Mouse (Mus musculus) layer of hippocampus, postnatal 36 days (tissue): ENCODE data around the gene Gpatch11. TPM values are rescaled to one million over a fixed set of nuclear protein-coding genes. Genes with fewer than 3 reads are reported as not detected.
"Not testable (repeated sequence)": the region's sequence is repeated elsewhere in the genome, so short reads cannot be mapped to it uniquely, and the experiment has no call there.

ENCODE experiments used
- DNase-seq, 2 experiments: peaks; one replicate each; pipeline ENCODE4 v3.0.0; 2022
- total RNA-seq, 2 experiments: library from RNA; stranded (reverse); gene quantifications; 2 replicates each; pipeline ENCODE4 v1.2.3; 2021

Gpatch11 gene
- 10 to 100 TPM; 39.9 to 41.8 TPM for total RNA-seq

GRCm38 (mm10) chr17:78834856-78835835 is at the start of gene Gpatch11, which contains the start of gene Heatr5b:
Gene Gpatch11 (plus strand): TSS chr17:78835567.
Gene Heatr5b (minus strand): TSS chr17:78835364.
- peak; percentile 97 for DNase-seq

DNA sequence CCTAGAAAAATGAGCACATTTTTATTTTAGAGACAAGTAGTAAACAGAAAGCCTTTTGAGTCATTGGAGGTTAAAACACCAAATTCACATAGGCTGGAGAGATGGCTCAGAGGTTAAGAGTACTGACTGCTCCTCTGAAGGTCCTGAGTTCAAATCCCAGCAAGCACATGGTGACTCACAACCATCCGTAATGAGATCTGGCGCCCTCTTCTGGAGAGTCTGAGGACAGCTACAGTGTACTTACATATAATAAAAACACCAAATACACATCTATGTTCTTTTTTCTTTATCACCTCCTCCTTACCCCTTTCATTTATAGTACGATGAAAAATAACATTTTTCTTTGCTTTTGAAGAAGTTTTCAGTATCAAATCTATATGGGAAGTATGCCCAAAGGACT is 47.1 kb upstream of the Gpatch11 start:
- DNase-seq: not testable (repeated sequence)

GRCm38 (mm10) chr17:78791068-78791689 is 44.2 kb upstream of the Gpatch11 start:
- DNase-seq: no peak

DNA sequence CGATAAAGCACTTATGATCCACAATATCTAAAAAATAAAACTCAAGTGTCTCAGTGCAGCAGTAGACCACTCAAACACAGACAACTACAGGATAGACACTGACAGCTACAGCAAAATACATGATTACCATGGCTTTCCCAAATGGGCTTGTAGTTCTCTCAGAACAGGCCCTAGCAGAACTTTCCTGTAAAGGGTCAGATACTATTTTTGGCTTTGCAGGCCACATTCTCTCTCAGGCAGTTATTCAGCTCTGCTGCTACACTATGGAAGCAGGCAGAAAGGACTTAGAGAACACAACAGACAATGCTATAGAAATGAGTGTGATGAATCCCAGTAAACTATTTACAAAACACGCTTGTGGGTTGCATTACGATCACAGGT is 43.7 kb upstream of the Gpatch11 start:
- no peak for DNase-seq

DNA sequence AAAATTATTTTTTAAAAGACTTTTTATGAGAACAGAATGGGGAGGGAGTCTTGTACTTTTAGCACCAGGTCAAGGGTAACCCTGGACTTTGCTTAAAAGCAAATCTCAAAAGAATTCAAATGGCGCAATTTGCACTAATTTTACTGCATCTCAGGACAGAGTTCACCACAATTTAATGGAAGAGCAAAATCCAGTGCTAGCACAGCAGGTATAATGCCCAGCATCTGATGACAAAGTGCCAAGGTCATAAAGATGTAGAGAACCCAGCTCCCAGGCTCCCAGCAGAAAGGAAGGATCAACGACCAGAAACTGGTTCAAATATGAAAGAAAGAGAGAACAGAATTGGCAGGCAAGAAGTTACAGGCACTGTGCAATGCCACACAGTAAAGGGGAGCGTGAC is 43.2 kb upstream of the Gpatch11 start:
- DNase-seq: no peak

GRCm38 (mm10) chr17:78794390-78794789 is 41.0 kb upstream of the Gpatch11 start:
- no peak for DNase-seq

DNA sequence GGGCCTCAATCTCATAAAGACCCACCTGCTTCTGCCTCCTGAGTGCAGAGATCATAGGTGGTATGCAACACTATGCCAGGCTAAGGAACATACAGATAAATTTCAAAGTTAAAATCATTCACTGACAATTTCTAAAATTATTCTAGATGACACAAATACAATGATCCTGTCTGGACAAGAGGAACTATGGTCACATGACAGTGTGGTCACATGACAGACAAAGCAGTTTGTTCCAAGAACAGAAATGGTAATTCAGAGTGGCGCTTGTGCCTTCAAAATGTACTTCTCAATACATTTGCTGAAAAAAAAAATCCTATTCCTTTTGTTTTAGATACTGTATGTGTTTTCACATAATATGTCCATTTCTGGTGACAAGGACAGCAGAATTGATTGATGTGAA is 38.1 kb upstream of the Gpatch11 start:
- DNase-seq: no peak

DNA sequence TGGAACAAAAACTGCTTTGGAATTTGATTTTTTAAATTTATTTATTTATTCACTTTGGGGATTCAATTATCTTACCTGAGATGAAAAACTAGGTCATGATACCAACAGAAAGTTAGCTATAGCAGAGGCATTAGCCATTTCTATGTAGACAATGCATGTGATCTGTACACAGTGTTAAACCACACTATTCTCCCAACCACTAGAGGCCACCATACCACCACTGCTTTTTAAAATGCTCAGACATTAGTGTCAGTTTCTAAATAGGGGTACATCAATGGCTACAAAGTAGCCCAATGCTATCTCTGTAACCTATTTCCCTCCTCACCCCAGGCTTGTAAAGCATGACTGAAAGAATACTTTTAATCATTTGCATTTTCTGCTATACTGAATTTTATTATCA is 26.3 kb upstream of the Gpatch11 start:
- DNase-seq: no peak

GRCm38 (mm10) chr17:78809582-78809981 is 25.8 kb upstream of the Gpatch11 start:
- DNase-seq: no peak

DNA sequence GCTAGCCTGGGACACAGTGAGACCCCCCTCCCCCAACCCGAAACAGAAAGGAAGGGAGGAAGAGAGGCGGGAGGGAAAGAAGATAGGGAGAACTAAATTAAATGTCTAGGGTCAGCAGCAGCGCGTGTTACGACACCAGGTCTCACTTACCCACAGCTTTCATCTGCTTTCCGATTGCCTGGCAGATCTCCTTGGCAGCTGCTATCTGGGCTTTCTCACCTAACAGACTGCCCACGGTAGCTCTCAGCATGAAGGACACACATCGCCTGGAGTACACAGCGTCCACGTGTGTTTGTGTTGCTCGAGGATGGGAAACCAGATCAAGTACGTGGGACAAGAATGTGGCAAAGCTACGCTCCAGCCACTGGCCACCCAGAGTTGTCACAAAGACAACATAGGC is 11.0 kb upstream of the Gpatch11 start:
- no peak for DNase-seq

DNA sequence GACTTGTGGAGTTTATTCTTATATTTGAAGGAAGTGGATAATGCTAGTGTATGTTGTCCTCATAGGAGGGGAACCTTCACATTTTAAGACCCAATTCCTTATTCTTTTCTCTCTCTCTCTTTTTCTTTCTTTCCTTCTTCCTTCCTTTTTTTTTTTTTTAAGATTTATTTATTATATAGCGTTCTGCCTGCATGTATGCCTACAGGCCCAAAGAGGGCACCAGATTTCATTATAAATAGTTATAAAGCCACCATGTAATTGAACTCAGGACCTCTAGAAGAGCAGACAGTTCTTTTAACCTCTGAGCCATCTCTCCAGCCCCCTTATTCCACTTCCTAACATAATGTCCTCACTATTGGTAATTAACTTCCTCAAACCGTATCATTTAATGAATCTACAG is 689 bp downstream of the Gpatch11 start:
- no peak for DNase-seq

DNA sequence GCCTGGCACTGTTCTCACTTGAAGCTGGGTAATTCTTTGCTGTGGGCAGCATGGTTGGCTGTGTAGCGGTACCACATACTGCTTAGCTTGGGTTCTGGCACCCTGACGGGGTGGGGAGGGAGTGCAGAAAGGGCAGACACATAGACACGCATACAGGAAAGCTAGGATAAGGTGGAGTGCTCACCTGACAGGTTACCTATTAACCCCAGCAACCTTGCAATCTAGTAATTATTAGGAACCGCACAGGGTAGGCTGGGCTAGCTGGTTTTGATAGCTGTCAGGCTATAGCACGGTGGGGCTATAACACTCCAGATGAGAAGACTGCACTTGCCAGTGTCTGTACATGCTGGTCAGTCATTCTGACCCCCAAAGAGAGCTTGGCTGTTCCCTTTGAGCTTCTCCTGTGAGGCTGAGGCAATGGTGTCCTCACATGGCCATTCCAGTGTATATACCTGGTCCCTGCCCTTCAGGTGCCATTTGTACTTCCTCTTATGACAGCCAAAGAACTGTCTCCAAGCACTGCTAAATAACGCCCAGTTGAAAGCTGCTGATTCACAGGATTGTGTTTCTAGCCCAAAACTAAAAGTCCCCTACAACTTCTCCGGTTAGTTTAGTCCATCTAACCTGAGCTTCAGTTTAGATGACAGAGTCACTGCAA is 7.0 kb downstream of the Gpatch11 start:
- no peak for DNase-seq

GRCm38 (mm10) chr17:78856243-78856642 is 20.9 kb downstream of the Gpatch11 start:
- DNase-seq: no peak

- no peak for DNase-seq
Observed at GRCm38 (mm10) chr17:78873886-78874285, 38.5 kb downstream of the Gpatch11 start.

DNA sequence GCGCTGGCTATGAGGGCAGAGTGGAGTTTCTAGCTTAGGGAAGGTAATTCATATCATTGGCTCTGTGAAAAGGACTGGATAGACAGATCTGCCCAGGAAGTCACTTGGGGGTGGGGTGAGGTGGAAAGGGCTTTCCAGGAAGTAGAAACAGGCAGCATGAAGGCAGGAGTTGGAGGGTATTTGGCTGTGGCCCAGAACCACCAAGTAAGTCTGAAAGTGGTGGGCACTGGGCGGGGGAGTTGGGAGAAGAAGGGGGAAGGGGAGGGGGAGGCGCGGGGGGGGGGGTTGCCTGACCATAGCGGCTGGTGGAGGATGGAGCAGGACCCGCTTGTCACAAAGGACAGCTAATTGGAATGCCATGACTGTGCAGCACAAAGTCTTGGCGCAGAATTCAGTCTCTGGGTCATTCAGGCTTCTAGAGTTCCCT is 46.5 kb downstream of the Gpatch11 start:
- DNase-seq: no peak

GRCm38 (mm10) chr17:78882401-78883112 is 47.2 kb downstream of the Gpatch11 start, which contains the start of gene Eif2ak2:
Gene Eif2ak2 (minus strand): TSS chr17:78882573.
- DNase-seq: peak; percentile 34

GRCm38 (mm10) chr17:78883291-78883690 is 47.9 kb downstream of the Gpatch11 start:
- DNase-seq: no peak

GRCm38 (mm10) chr17:78885286-78886065 is 50.1 kb downstream of the Gpatch11 start:
- DNase-seq: no peak

- DNase-seq: no peak
Observed at GRCm38 (mm10) chr17:78888554-78888953, 53.2 kb downstream of the Gpatch11 start.

DNA sequence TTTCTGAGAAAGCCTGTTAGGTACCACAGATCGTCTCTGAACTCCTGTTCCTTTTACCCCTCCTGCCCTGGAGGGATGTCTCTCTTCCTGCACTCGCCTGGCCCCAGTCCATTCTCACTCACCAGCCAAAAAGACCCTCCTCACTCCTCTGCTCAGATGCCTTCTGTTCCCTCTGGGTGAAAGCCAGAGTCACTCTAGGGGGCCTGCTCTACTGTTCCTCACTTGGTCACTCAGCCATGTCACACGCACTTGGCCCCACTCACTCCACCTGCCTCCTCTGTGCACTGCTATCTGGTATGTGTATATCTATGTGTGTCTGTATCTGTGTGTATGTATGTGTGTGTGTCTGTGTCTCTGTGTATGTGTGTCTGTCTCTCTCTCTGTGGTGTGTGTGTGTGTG is 53.8 kb downstream of the Gpatch11 start:
- DNase-seq: no peak

- DNase-seq: no peak
Observed at GRCm38 (mm10) chr17:78891020-78891419, 55.7 kb downstream of the Gpatch11 start.

DNA sequence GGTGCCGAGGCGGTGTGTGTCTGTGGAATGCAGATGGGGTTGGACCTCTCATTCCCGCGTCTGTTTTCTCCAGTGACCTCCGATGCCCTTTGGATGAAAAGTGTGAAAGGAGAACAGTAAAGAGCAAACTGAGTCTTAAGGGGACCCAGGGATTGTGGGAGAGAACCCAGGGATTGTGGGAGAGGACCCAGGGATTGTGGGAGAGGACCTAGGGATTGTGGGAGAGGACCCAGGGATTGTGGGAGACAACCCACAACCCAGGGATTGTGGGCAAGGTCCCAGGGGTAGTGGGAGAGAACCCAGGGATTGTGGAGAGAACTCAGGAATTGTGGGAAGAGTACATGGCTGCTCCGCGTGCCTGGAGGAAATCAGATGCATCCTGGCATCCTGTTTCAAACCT is 59.6 kb downstream of the Gpatch11 start:
- no peak for DNase-seq
